Mouse (Mus musculus) megakaryocyte, embryonic 14.5 days (primary cell): ENCODE measurements around the gene Prph.

ENCODE experiments used
- FLI1 ChIP-seq: IDR thresholded peaks from 2 replicates; pipeline ENCODE4 v1.6.1; 2012; ENCODE audit warnings: low read length, inconsistent platforms, mixed read lengths
- GATA1 ChIP-seq: IDR thresholded peaks from 3 replicates; pipeline ENCODE4 v1.6.1; 2012; ENCODE audit warnings: mixed read lengths, low read length, inconsistent platforms, borderline replicate concordance

DNA sequence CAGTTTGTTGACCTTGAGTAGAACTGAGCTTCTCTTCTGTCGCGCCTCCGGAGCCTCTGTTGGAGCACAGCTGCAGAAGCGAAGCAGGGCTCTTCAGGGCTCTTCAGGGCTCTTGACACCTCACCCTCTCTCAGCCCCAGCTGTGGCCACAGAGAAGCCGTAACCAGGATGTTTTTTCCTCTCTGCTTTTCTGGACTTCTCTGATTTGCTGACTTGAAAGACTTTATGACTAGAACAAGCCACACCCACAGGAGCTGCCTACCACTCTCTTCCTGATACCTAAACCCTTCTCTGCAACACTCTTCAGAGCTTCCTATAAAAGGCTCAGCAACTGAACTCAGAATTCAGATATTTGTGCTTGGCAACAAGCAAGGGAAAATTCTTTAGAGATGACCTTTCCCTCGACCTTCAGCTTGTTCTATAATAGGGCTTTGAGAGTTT lies 46.2 kb upstream of the Prph start:
- TF ChIP-seq FLI1 (no peak), GATA1 (no peak)
